In genomic region chr8:121079944-121080343, GRCm38 (mm10) we compare ENCODE assay signal across 22 mouse cellular contexts. TPM values are rescaled to one million over a fixed set of nuclear protein-coding genes. Genes with fewer than 3 reads are reported as not detected.
DNase-seq lines count a peak whose midpoint lies in the region; ATAC-seq lines count a peak whose summit lies in the region.
"Had no signal": no experiment of that assay in that cellular context is flagged by ENCODE, and none has a peak within 500 bp of the region (broad histone marks: within the 10 kb centered on the region; RNA-seq: fewer than 3 reads in every experiment).

No protein-coding gene starts in this region.

- H3K9ac ChIP-seq in hindbrain, embryonic 11.5 days (ENCODE audit: low read depth, low read length): no peak overlapping the region
- H3K9ac ChIP-seq in neural tube, embryonic 15.5 days (replicated peaks): no peak overlapping the region
- peak overlapping the region; percentile 76 for H3K9ac ChIP-seq in intestine, embryonic 15.5 days
- H3K9ac ChIP-seq in stomach, embryonic 16.5 days (ENCODE audit: low read length): peak overlapping the region; percentile 88
- H3K9ac ChIP-seq: hindbrain, embryonic 15.5 days; midbrain, embryonic 13.5 days had no signal

- WGBS in hindbrain, embryonic 10.5 days: 3% methylated on average over 12 of the region's 12 CpGs
- 2% methylated on average over 12 of the region's 12 CpGs for WGBS in hindbrain, embryonic 11.5 days
- 5% methylated on average over 12 of the region's 12 CpGs for WGBS in neural tube, embryonic 15.5 days
- WGBS in intestine, embryonic 15.5 days: 12% methylated on average over 12 of the region's 12 CpGs
- 14% methylated on average over 12 of the region's 12 CpGs for WGBS in stomach, embryonic 16.5 days

- no peaks in the 10 kb centered on the region for H3K9me3 ChIP-seq in hindbrain, embryonic 10.5 days
- no peaks in the 10 kb centered on the region for H3K9me3 ChIP-seq in hindbrain, embryonic 11.5 days (ENCODE audit: control insufficient read depth, low read length)
- H3K9me3 ChIP-seq in neural tube, embryonic 15.5 days (replicated peaks): 0 out of 2 replicates have a peak, but pooled peaks cover 4% of the 10 kb centered on the region
- no peaks in the 10 kb centered on the region for H3K9me3 ChIP-seq in intestine, embryonic 15.5 days
- no peaks in the 10 kb centered on the region for H3K9me3 ChIP-seq in stomach, embryonic 16.5 days (replicated peaks; ENCODE audit: control insufficient read depth, low read length)
- H3K9me3 ChIP-seq: hindbrain, embryonic 15.5 days; liver, embryonic 12.5 days; midbrain, embryonic 13.5 days had no signal

- H3K27me3 ChIP-seq in hindbrain, embryonic 10.5 days (ENCODE audit: insufficient read depth, poor library complexity, severe bottlenecking): peaks cover 100% of the 10 kb centered on the region
- peaks cover 99% of the 10 kb centered on the region for H3K27me3 ChIP-seq in hindbrain, embryonic 11.5 days (ENCODE audit: control insufficient read depth, insufficient read depth, low read length)
- peaks cover 94% of the 10 kb centered on the region for H3K27me3 ChIP-seq in neural tube, embryonic 15.5 days (replicated peaks)
- H3K27me3 ChIP-seq in intestine, embryonic 15.5 days (replicated peaks): peaks cover 82% of the 10 kb centered on the region
- H3K27me3 ChIP-seq in stomach, embryonic 16.5 days (ENCODE audit: control insufficient read depth, insufficient read depth, low read length): peaks cover 67% of the 10 kb centered on the region

- no peak for ATAC-seq in hindbrain, embryonic 11.5 days (ENCODE audit: low FRiP score)
- no peak for ATAC-seq in neural tube, embryonic 15.5 days (ENCODE audit: low FRiP score)
- no peak for ATAC-seq in intestine, embryonic 15.5 days
- ATAC-seq in stomach, embryonic 16.5 days (ENCODE audit: insufficient read depth, low FRiP score): no peak
- no peak for ATAC-seq in frontal cortex, adult (ENCODE audit: low TSS enrichment)
- ATAC-seq: activated CD4-positive, CD25-positive, alpha-beta regulatory T cell, adult 4 months; forebrain, embryonic 16.5 days; liver, embryonic 12.5 days; midbrain, embryonic 13.5 days had no signal

- H3K36me3 ChIP-seq in hindbrain, embryonic 10.5 days: no peaks in the 10 kb centered on the region
- H3K36me3 ChIP-seq in hindbrain, embryonic 11.5 days (ENCODE audit: control insufficient read depth, insufficient read depth, low read length): no peaks in the 10 kb centered on the region
- no peaks in the 10 kb centered on the region for H3K36me3 ChIP-seq in neural tube, embryonic 15.5 days
- H3K36me3 ChIP-seq in intestine, embryonic 15.5 days: no peaks in the 10 kb centered on the region
- no peaks in the 10 kb centered on the region for H3K36me3 ChIP-seq in stomach, embryonic 16.5 days (ENCODE audit: control insufficient read depth, insufficient read depth, low read length)
- H3K36me3 ChIP-seq: hindbrain, embryonic 15.5 days; liver, embryonic 12.5 days; midbrain, embryonic 13.5 days had no signal

- no peak overlapping the region for H3K27ac ChIP-seq in hindbrain, embryonic 10.5 days
- H3K27ac ChIP-seq in hindbrain, embryonic 11.5 days (ENCODE audit: low read depth, low read length): no peak overlapping the region
- H3K27ac ChIP-seq in neural tube, embryonic 15.5 days (replicated peaks): no peak overlapping the region
- peak overlapping the region; percentile 98 for H3K27ac ChIP-seq in intestine, embryonic 15.5 days
- peak overlapping the region; percentile 99 for H3K27ac ChIP-seq in stomach, embryonic 16.5 days (ENCODE audit: low read length)
- H3K27ac ChIP-seq: hindbrain, embryonic 15.5 days; liver, embryonic 12.5 days; midbrain, embryonic 13.5 days had no signal

- H3K4me1 ChIP-seq in hindbrain, embryonic 10.5 days (replicated peaks): peaks cover 41% of the 10 kb centered on the region
- peaks cover 13% of the 10 kb centered on the region for H3K4me1 ChIP-seq in hindbrain, embryonic 11.5 days (replicated peaks; ENCODE audit: control insufficient read depth, insufficient read depth, low read length)
- H3K4me1 ChIP-seq in neural tube, embryonic 15.5 days: peaks cover 23% of the 10 kb centered on the region
- 0 out of 2 replicates have a peak, but pooled peaks cover 2% of the 10 kb centered on the region for H3K4me1 ChIP-seq in intestine, embryonic 15.5 days (replicated peaks)
- no peaks in the 10 kb centered on the region for H3K4me1 ChIP-seq in stomach, embryonic 16.5 days (ENCODE audit: control insufficient read depth, insufficient read depth, low read length)
- H3K4me1 ChIP-seq: liver, embryonic 12.5 days had no signal

- peak; percentile 43 for DNase-seq in hindbrain, embryonic 10.5 days (ENCODE audit: low spot score)
- DNase-seq in hindbrain, embryonic 11.5 days (ENCODE audit: low spot score): no peak
- peak; percentile 49 for DNase-seq in neural tube, embryonic 10.5 days (ENCODE audit: extremely low spot score, low spot score)
- DNase-seq in thymus, postnatal 25 days: no peak
- DNase-seq: adrenal gland, postnatal 36 days; cerebellum, adult 8-10 months; heart, adult 11 months; heart, postnatal 14 days; layer of hippocampus, postnatal 36 days; thymus, postnatal 4 days had no signal

- H3K4me2 ChIP-seq in hindbrain, embryonic 11.5 days (replicated peaks; ENCODE audit: low read depth, low read length): no peak overlapping the region
- H3K4me2 ChIP-seq in neural tube, embryonic 15.5 days: no peak overlapping the region
- H3K4me2 ChIP-seq in intestine, embryonic 15.5 days (replicated peaks): peak overlapping the region; percentile 87
- peak overlapping the region; percentile 67 for H3K4me2 ChIP-seq in stomach, embryonic 16.5 days (ENCODE audit: low read depth, low read length)
- H3K4me2 ChIP-seq: hindbrain, embryonic 15.5 days; midbrain, embryonic 13.5 days had no signal

- H3K4me3 ChIP-seq in hindbrain, embryonic 10.5 days: no peak overlapping the region
- H3K4me3 ChIP-seq in hindbrain, embryonic 11.5 days (ENCODE audit: low read depth, low read length): no peak overlapping the region
- H3K4me3 ChIP-seq in neural tube, embryonic 15.5 days (replicated peaks): no peak overlapping the region
- H3K4me3 ChIP-seq in intestine, embryonic 15.5 days (replicated peaks): peak overlapping the region; percentile 68
- peak overlapping the region; percentile 70 for H3K4me3 ChIP-seq in stomach, embryonic 16.5 days (replicated peaks; ENCODE audit: low read length)
- H3K4me3 ChIP-seq: erythroblast, embryonic 14.5 days; hindbrain, embryonic 15.5 days; midbrain, embryonic 13.5 days; myocyte had no signal

RNA-seq across cellular contexts. Expression of gene Foxf1, which starts 4.2 kb away (rescaled TPM):
- 3.9 and 4.9 TPM in 2 replicates for polyA plus RNA-seq in hindbrain, embryonic 10.5 days (2016; fragmentation: Nextera tagmentation; extraction: Ambion mirVana)
- polyA plus RNA-seq in hindbrain, embryonic 11.5 days (2014; fragmentation: Nextera tagmentation; extraction: Ambion mirVana): 2.1 and 2.3 TPM in 2 replicates
- polyA plus RNA-seq in neural tube, embryonic 15.5 days (2015; fragmentation: Nextera tagmentation; extraction: Ambion mirVana): 1.6 and 15.7 TPM in 2 replicates
- 105 and 126 TPM in 2 replicates for polyA plus RNA-seq in intestine, embryonic 15.5 days (2015; fragmentation: Nextera tagmentation; extraction: Ambion mirVana)
- 98.1 and 101 TPM in 2 replicates for polyA plus RNA-seq in stomach, embryonic 16.5 days (2015; fragmentation: Nextera tagmentation; extraction: Ambion mirVana)
- polyA plus RNA-seq: activated CD4-positive, CD25-positive, alpha-beta regulatory T cell, adult 4 months; erythroblast, embryonic 14.5 days; myocyte had no signal

RNA-seq across cellular contexts. Expression of gene Mthfsd, which starts 28.2 kb away (rescaled TPM):
- polyA plus RNA-seq in hindbrain, embryonic 10.5 days (2016; fragmentation: Nextera tagmentation; extraction: Ambion mirVana): 60.5 and 68.2 TPM in 2 replicates
- polyA plus RNA-seq in hindbrain, embryonic 11.5 days (2014; fragmentation: Nextera tagmentation; extraction: Ambion mirVana): 53.5 and 56.1 TPM in 2 replicates
- polyA plus RNA-seq in neural tube, embryonic 15.5 days (2015; fragmentation: Nextera tagmentation; extraction: Ambion mirVana): 50.6 and 52.5 TPM in 2 replicates
- 50.6 and 52.3 TPM in 2 replicates for polyA plus RNA-seq in intestine, embryonic 15.5 days (2015; fragmentation: Nextera tagmentation; extraction: Ambion mirVana)
- 51.1 and 57.5 TPM in 2 replicates for polyA plus RNA-seq in stomach, embryonic 16.5 days (2015; fragmentation: Nextera tagmentation; extraction: Ambion mirVana)

RNA-seq across cellular contexts. Expression of gene Foxc2, which starts 36.0 kb away (rescaled TPM):
- 7.0 and 13.7 TPM in 2 replicates for polyA plus RNA-seq in hindbrain, embryonic 10.5 days (2016; fragmentation: Nextera tagmentation; extraction: Ambion mirVana)
- polyA plus RNA-seq in hindbrain, embryonic 11.5 days (2014; fragmentation: Nextera tagmentation; extraction: Ambion mirVana): 6.8 and 8.0 TPM in 2 replicates
- polyA plus RNA-seq in neural tube, embryonic 15.5 days (2015; fragmentation: Nextera tagmentation; extraction: Ambion mirVana): 3.4 TPM in 2 replicates
- 0.69 and 0.80 TPM in 2 replicates for polyA plus RNA-seq in intestine, embryonic 15.5 days (2015; fragmentation: Nextera tagmentation; extraction: Ambion mirVana)
- polyA plus RNA-seq in stomach, embryonic 16.5 days (2015; fragmentation: Nextera tagmentation; extraction: Ambion mirVana): 0.12 and 0.14 TPM in 2 replicates
- polyA plus RNA-seq: activated CD4-positive, CD25-positive, alpha-beta regulatory T cell, adult 4 months; erythroblast, embryonic 14.5 days had no signal

RNA-seq across cellular contexts. Expression of gene Foxl1, which starts 47.8 kb away (rescaled TPM):
- polyA plus RNA-seq in hindbrain, embryonic 10.5 days (2016; fragmentation: Nextera tagmentation; extraction: Ambion mirVana): 1.6 and 3.5 TPM in 2 replicates
- polyA plus RNA-seq in hindbrain, embryonic 11.5 days (2014; fragmentation: Nextera tagmentation; extraction: Ambion mirVana): 0.73 and 1.9 TPM in 2 replicates
- 0.15 and 0.51 TPM in 2 replicates for polyA plus RNA-seq in neural tube, embryonic 15.5 days (2015; fragmentation: Nextera tagmentation; extraction: Ambion mirVana)
- 9.0 and 9.3 TPM in 2 replicates for polyA plus RNA-seq in intestine, embryonic 15.5 days (2015; fragmentation: Nextera tagmentation; extraction: Ambion mirVana)
- 3.4 and 4.0 TPM in 2 replicates for polyA plus RNA-seq in stomach, embryonic 16.5 days (2015; fragmentation: Nextera tagmentation; extraction: Ambion mirVana)
- polyA plus RNA-seq: activated CD4-positive, CD25-positive, alpha-beta regulatory T cell, adult 4 months; erythroblast, embryonic 14.5 days; spleen, adult 2 months had no signal

Comparison
In these comparisons a context has a peak if more than half of its experiments do, and no peak if none do; other contexts are left out.
1. DNase-seq: peak in hindbrain, embryonic 10.5 days (single experiment) and neural tube, embryonic 10.5 days (single experiment); none in hindbrain, embryonic 11.5 days (single experiment) and thymus, postnatal 25 days (single experiment).
2. H3K27ac ChIP-seq: peak in intestine, embryonic 15.5 days (single experiment) and stomach, embryonic 16.5 days (single experiment); none in hindbrain, embryonic 10.5 days (single experiment), hindbrain, embryonic 11.5 days (single experiment) and neural tube, embryonic 15.5 days (single experiment).
3. H3K4me3 ChIP-seq: peak in intestine, embryonic 15.5 days (single experiment) and stomach, embryonic 16.5 days (single experiment); none in hindbrain, embryonic 10.5 days (single experiment), hindbrain, embryonic 11.5 days (single experiment) and neural tube, embryonic 15.5 days (single experiment).
4. H3K4me2 ChIP-seq: peak in intestine, embryonic 15.5 days (single experiment) and stomach, embryonic 16.5 days (single experiment); none in hindbrain, embryonic 11.5 days (single experiment) and neural tube, embryonic 15.5 days (single experiment).
5. H3K9ac ChIP-seq: peak in intestine, embryonic 15.5 days (single experiment) and stomach, embryonic 16.5 days (single experiment); none in hindbrain, embryonic 11.5 days (single experiment) and neural tube, embryonic 15.5 days (single experiment).